Mouse (Mus musculus) ES-Bruce4 (cell line): Measurements from ENCODE around the gene Gfy.
A peak's percentile ranks its signal among the peaks of the same experiment; 100 is the strongest.

ENCODE experiments used
- CTCF ChIP-seq: IDR thresholded peaks from one replicate; pipeline ENCODE4 v1.8.1; 2011; ENCODE audit warnings: low read depth, low read length
- POLR2A ChIP-seq: IDR thresholded peaks from one replicate; pipeline ENCODE4 v1.8.1; 2011; ENCODE audit warnings: low read length; ENCODE audit not compliant: insufficient read depth

GRCm38 (mm10) chr7:45133446-45134159 lies 45.8 kb downstream of the Gfy start:
- TF ChIP-seq POLR2A (no peak), CTCF (peak; percentile 84)
